Mouse (Mus musculus) kidney, postnatal 0 days (tissue): ENCODE data around the gene Skida1. TPM values are rescaled to one million over a fixed set of nuclear protein-coding genes. Genes with fewer than 3 reads are reported as not detected.

Source experiments
- ATAC-seq: fragments of 200-750 bp; cut with Nextera tagmentation; replicated peaks from 2 replicates; pipeline ENCODE4 v1.8.0; 2017; ENCODE audit warnings: low read depth, moderate number of reproducible peaks, moderate TSS enrichment, moderate library complexity; ENCODE audit not compliant: low FRiP score
- DNase-seq: peaks from one replicate; pipeline ENCODE4 v3.0.0-alpha.2; 2016; ENCODE audit warnings: low spot score
- H3K27ac ChIP-seq: fragments of 300-500 bp; sonication (generic); 2 replicates; pipeline ENCODE4 v1.5.1; 2014; ENCODE audit warnings: mild to moderate bottlenecking
- H3K27me3 ChIP-seq: fragments of 300-500 bp; sonication (generic); 2 replicates; pipeline ENCODE4 v1.6.1; 2014; ENCODE audit warnings: low read length, mixed read lengths; ENCODE audit not compliant: insufficient read depth
- H3K36me3 ChIP-seq: fragments of 300-500 bp; sonication (generic); 2 replicates; pipeline ENCODE4 v1.6.1; 2014; ENCODE audit warnings: low read length, mixed read lengths; ENCODE audit not compliant: insufficient read depth
- H3K4me1 ChIP-seq: fragments of 300-500 bp; sonication (generic); replicated peaks from 2 replicates; pipeline ENCODE4 v1.6.1; 2014; ENCODE audit warnings: antibody characterized with exemption, low read length, mixed read lengths; ENCODE audit not compliant: insufficient read depth
- H3K4me2 ChIP-seq: fragments of 300-500 bp; sonication (generic); 2 replicates; pipeline ENCODE4 v1.6.1; 2014; ENCODE audit warnings: mild to moderate bottlenecking, low read length, moderate library complexity, mixed read lengths
- H3K4me3 ChIP-seq: fragments of 300-500 bp; sonication (generic); replicated peaks from 2 replicates; pipeline ENCODE4 v1.5.1; 2014; ENCODE audit warnings: low read depth, low read length
- H3K9ac ChIP-seq: fragments of 300-500 bp; sonication (generic); 2 replicates; pipeline ENCODE4 v1.6.1; 2014; ENCODE audit warnings: low read depth, low read length
- H3K9me3 ChIP-seq: fragments of 300-500 bp; sonication (generic); replicated peaks from 2 replicates; pipeline ENCODE4 v1.6.1; 2016; ENCODE audit warnings: low read length, inconsistent platforms, mixed read lengths
- CTCF ChIP-seq: IDR thresholded peaks from 2 replicates; pipeline ENCODE4 v1.5.1; 2016; ENCODE audit warnings: antibody characterized with exemption, low read depth, mild to moderate bottlenecking, moderate library complexity
- WGBS: fragments of 180-500 bp; shearing (Covaris S2); extraction: QIAGEN DNeasy Blood & Tissue Kit; methylation state at CpG from one replicate; pipeline ENCODE4 v1.1.7; 2014; 5-methylcytosine and 5-hydroxymethylcytosine counted together
- polyA plus RNA-seq: library from polyadenylated mRNA; unstranded; fragments of >200 nt; fragmentation: Nextera tagmentation; extraction: Ambion mirVana; gene quantifications from 2 replicates; pipeline ENCODE4 v1.2.1, GENCODE M21; 2015

Skida1 gene
- polyA plus RNA-seq, 1 experiment from 2014 or later: 7.8 TPM

- H3K9me3 ChIP-seq: no peaks in the 10 kb centered on the region
- no peak overlapping the region for H3K9ac ChIP-seq
- ATAC-seq (no peak), DNase-seq (no peak)
- no peak for TF ChIP-seq CTCF
- no peaks in the 10 kb centered on the region for H3K27me3 ChIP-seq
- H3K4me2 ChIP-seq: no peak overlapping the region
- no peak overlapping the region for H3K27ac ChIP-seq
- 0 out of 2 replicates have a peak, but pooled peaks cover 8% of the 10 kb centered on the region for H3K36me3 ChIP-seq
- H3K4me1 ChIP-seq: no peaks in the 10 kb centered on the region
- no peak overlapping the region for H3K4me3 ChIP-seq
- WGBS: 66% methylated on average over 2 of the region's 2 CpGs
Measured at GRCm38 (mm10) chr2:18071947-18072346, 23.1 kb upstream of the Skida1 start.

GRCm38 (mm10) chr2:18068071-18068796 is 19.4 kb upstream of the Skida1 start:
- H3K9ac ChIP-seq: no peak overlapping the region
- H3K4me3 ChIP-seq: no peak overlapping the region
- no peaks in the 10 kb centered on the region for H3K36me3 ChIP-seq
- DNase-seq (no peak), ATAC-seq (no peak)
- H3K4me1 ChIP-seq: peaks cover 6% of the 10 kb centered on the region; the same call in 1 of the 2 replicates
- no peak overlapping the region for H3K4me2 ChIP-seq
- no peak for TF ChIP-seq CTCF
- H3K27ac ChIP-seq: peak overlapping the region; percentile 31; the same call in 1 of the 2 replicates
- 88% methylated on average over 4 of the region's 4 CpGs for WGBS
- no peaks in the 10 kb centered on the region for H3K9me3 ChIP-seq
- no peaks in the 10 kb centered on the region for H3K27me3 ChIP-seq

- ATAC-seq: no peak
Measured at GRCm38 (mm10) chr2:18066436-18066835, 17.6 kb upstream of the Skida1 start.

GRCm38 (mm10) chr2:18065708-18066030 is 16.8 kb upstream of the Skida1 start:
- H3K9me3 ChIP-seq: no peaks in the 10 kb centered on the region
- peaks cover 6% of the 10 kb centered on the region; the same call in 1 of the 2 replicates for H3K4me1 ChIP-seq
- H3K27me3 ChIP-seq: no peaks in the 10 kb centered on the region
- ATAC-seq (no peak), DNase-seq (no peak)
- WGBS: 8% methylated on average over 6 of the region's 6 CpGs
- H3K27ac ChIP-seq: peak overlapping the region; percentile 100
- H3K4me2 ChIP-seq: peak overlapping the region; percentile 83
- no peaks in the 10 kb centered on the region for H3K36me3 ChIP-seq
- peak overlapping the region; percentile 94 for H3K4me3 ChIP-seq
- peak overlapping the region; percentile 98 for H3K9ac ChIP-seq
- TF ChIP-seq CTCF: no peak

More at GRCm38 (mm10) chr2:18066436-18066835, 17.6 kb upstream of the Skida1 start:
- Histone ChIP-seq H3K9ac (no peak overlapping the region), H3K4me3 (no peak overlapping the region), H3K36me3 (no peaks in the 10 kb centered on the region), H3K27ac (no peak overlapping the region), H3K9me3 (no peaks in the 10 kb centered on the region), H3K4me2 (peak overlapping the region; percentile 83; the same call in 1 of the 2 replicates), H3K4me1 (peaks cover 6% of the 10 kb centered on the region; the same call in 1 of the 2 replicates), H3K27me3 (no peaks in the 10 kb centered on the region)
- no peak for DNase-seq
- no peak for TF ChIP-seq CTCF

- Histone ChIP-seq H3K4me3 (peak overlapping the region; percentile 94), H3K4me1 (peaks cover 6% of the 10 kb centered on the region; the same call in 1 of the 2 replicates), H3K36me3 (no peaks in the 10 kb centered on the region), H3K9me3 (no peaks in the 10 kb centered on the region), H3K27me3 (no peaks in the 10 kb centered on the region), H3K9ac (peak overlapping the region; percentile 98), H3K4me2 (peak overlapping the region; percentile 83), H3K27ac (peak overlapping the region; percentile 100)
- TF ChIP-seq CTCF: no peak
- ATAC-seq (peak; percentile 72), DNase-seq (peak; percentile 80)
- WGBS: under 1% methylated on average over 56 of the region's 85 CpGs
Measured at GRCm38 (mm10) chr2:18064941-18065707, 16.3 kb upstream of the Skida1 start.

GRCm38 (mm10) chr2:18064356-18064858 is 15.6 kb upstream of the Skida1 start:
- under 1% methylated on average over 26 of the region's 58 CpGs for WGBS
- DNase-seq (peak; percentile 95), ATAC-seq (peak; percentile 95)
- Histone ChIP-seq H3K9ac (peak overlapping the region; percentile 98), H3K27ac (peak overlapping the region; percentile 100), H3K27me3 (no peaks in the 10 kb centered on the region), H3K4me2 (peak overlapping the region; percentile 83), H3K4me3 (peak overlapping the region; percentile 94), H3K9me3 (no peaks in the 10 kb centered on the region), H3K4me1 (peaks cover 6% of the 10 kb centered on the region; the same call in 1 of the 2 replicates), H3K36me3 (no peaks in the 10 kb centered on the region)
- no peak for TF ChIP-seq CTCF
